Mouse (Mus musculus) hindbrain, embryonic 10.5 days (tissue): Measurements from ENCODE around the gene Olfr1062. TPM values are rescaled to one million over a fixed set of nuclear protein-coding genes. Genes with fewer than 3 reads are reported as not detected.

Experiments
- polyA plus RNA-seq: library from polyadenylated mRNA; unstranded; fragments of >200 nt; fragmentation: Nextera tagmentation; extraction: Ambion mirVana; gene quantifications from 2 replicates; pipeline ENCODE4 v1.2.1, GENCODE M21; 2016

Olfr1062 gene
- polyA plus RNA-seq, 1 experiment from 2014 or later, result not detected

Other genes starting within 250 kb of the Olfr1062 start
- not detected in 2 replicates for gene Olfr1044, start 248.9 kb downstream of the Olfr1062 start, polyA plus RNA-seq
- gene Olfr52, start 241.1 kb downstream of the Olfr1062 start, polyA plus RNA-seq, result not detected in 2 replicates
- gene Olfr1045, start 223.7 kb downstream of the Olfr1062 start, polyA plus RNA-seq, result not detected in 2 replicates
- gene Olfr1046, start 207.4 kb downstream of the Olfr1062 start, polyA plus RNA-seq, result not detected in 2 replicates
- not detected in 2 replicates for gene Olfr1047, start 195.3 kb downstream of the Olfr1062 start, polyA plus RNA-seq
- gene Olfr1048, start 186.5 kb downstream of the Olfr1062 start, polyA plus RNA-seq, result not detected in 2 replicates
- gene Olfr1049, start 168.4 kb downstream of the Olfr1062 start, polyA plus RNA-seq, result not detected in 2 replicates
- not detected in 2 replicates for gene Olfr1051, start 147.7 kb downstream of the Olfr1062 start, polyA plus RNA-seq
- not detected in 2 replicates for gene Olfr1052, start 134.3 kb downstream of the Olfr1062 start, polyA plus RNA-seq
- gene Olfr1053, start 111.5 kb downstream of the Olfr1062 start, polyA plus RNA-seq, result not detected in 2 replicates
- not detected in 2 replicates for gene Olfr1054, start 91.3 kb downstream of the Olfr1062 start, polyA plus RNA-seq
- not detected in 2 replicates for gene Olfr1055, start 76.5 kb downstream of the Olfr1062 start, polyA plus RNA-seq
- not detected in 2 replicates for gene Olfr1056, start 64.3 kb downstream of the Olfr1062 start, polyA plus RNA-seq
- not detected in 2 replicates for gene Olfr1057, start 48.4 kb downstream of the Olfr1062 start, polyA plus RNA-seq
- not detected in 2 replicates for gene Olfr1058, start 38.2 kb downstream of the Olfr1062 start, polyA plus RNA-seq
- gene Olfr1061, start 12.7 kb downstream of the Olfr1062 start, polyA plus RNA-seq, result not detected in 2 replicates
- not detected in 2 replicates for gene Olfr1065, start 23.8 kb upstream of the Olfr1062 start, polyA plus RNA-seq
- gene Olfr1066, start 29.5 kb upstream of the Olfr1062 start, polyA plus RNA-seq, result not detected in 2 replicates
- gene Olfr228, start 60.6 kb upstream of the Olfr1062 start, polyA plus RNA-seq, result not detected in 2 replicates
- gene Olfr1076, start 81.7 kb upstream of the Olfr1062 start, polyA plus RNA-seq, result not detected in 2 replicates
- gene Olfr1079, start 115.7 kb upstream of the Olfr1062 start, polyA plus RNA-seq, result not detected in 2 replicates
- gene Olfr1080, start 131.5 kb upstream of the Olfr1062 start, polyA plus RNA-seq, result not detected in 2 replicates
- gene Olfr1082, start 172.2 kb upstream of the Olfr1062 start, polyA plus RNA-seq, result not detected in 2 replicates
- gene Olfr1084, start 213.0 kb upstream of the Olfr1062 start, polyA plus RNA-seq, result not detected in 2 replicates
- gene Olfr1085, start 235.3 kb upstream of the Olfr1062 start, polyA plus RNA-seq, result not detected in 2 replicates